Mouse (Mus musculus) lung, embryonic 16.5 days (tissue): Measurements from ENCODE around the gene Cmpk1. TPM values are rescaled to one million over a fixed set of nuclear protein-coding genes. Genes with fewer than 3 reads are reported as not detected.
A peak's percentile ranks its signal among the peaks of the same experiment; 100 is the strongest.

Source experiments
- ATAC-seq: fragments of 200-750 bp; cut with Nextera tagmentation; 2 replicates; pipeline ENCODE4 v1.8.0; 2017; ENCODE audit warnings: low read depth, mild to moderate bottlenecking, moderate library complexity
- H3K27ac ChIP-seq: fragments of 300-500 bp; sonication (generic); 2 replicates; pipeline ENCODE4 v1.5.1; 2014; ENCODE audit warnings: mild to moderate bottlenecking, control low read depth, low read length
- H3K27me3 ChIP-seq: fragments of 300-500 bp; sonication (generic); 2 replicates; pipeline ENCODE4 v1.6.1; 2014; ENCODE audit warnings: low read depth, low read length, mixed read lengths; ENCODE audit not compliant: control insufficient read depth, insufficient read depth
- H3K36me3 ChIP-seq: fragments of 300-500 bp; sonication (generic); 2 replicates; pipeline ENCODE4 v1.6.1; 2014; ENCODE audit warnings: low read length; ENCODE audit not compliant: control insufficient read depth, insufficient read depth
- H3K4me1 ChIP-seq: fragments of 300-500 bp; sonication (generic); replicated peaks from 2 replicates; pipeline ENCODE4 v1.6.1; 2014; ENCODE audit warnings: low read length, mixed read lengths; ENCODE audit not compliant: control insufficient read depth, insufficient read depth
- H3K4me2 ChIP-seq: fragments of 300-500 bp; sonication (generic); 2 replicates; pipeline ENCODE4 v1.6.1; 2014; ENCODE audit warnings: low read depth, low read length, control low read depth
- H3K4me3 ChIP-seq: fragments of 300-500 bp; sonication (generic); 2 replicates; pipeline ENCODE4 v1.5.1; 2014; ENCODE audit warnings: mild to moderate bottlenecking, low read length, control low read depth
- H3K9ac ChIP-seq: fragments of 300-500 bp; sonication (generic); 2 replicates; pipeline ENCODE4 v1.6.1; 2014; ENCODE audit warnings: low read length, control low read depth
- H3K9me3 ChIP-seq: fragments of 300-500 bp; sonication (generic); 2 replicates; pipeline ENCODE4 v1.6.1; 2016; ENCODE audit warnings: low read length; ENCODE audit not compliant: control insufficient read depth
- WGBS: fragments of 180-500 bp; shearing (Covaris S2); extraction: QIAGEN DNeasy Blood & Tissue Kit; methylation state at CpG from one replicate; pipeline ENCODE4 v1.1.7; 2014; 5-methylcytosine and 5-hydroxymethylcytosine counted together
- polyA plus RNA-seq: library from polyadenylated mRNA; unstranded; fragments of >200 nt; fragmentation: Nextera tagmentation; extraction: Ambion mirVana; gene quantifications from 2 replicates; pipeline ENCODE4 v1.2.1, GENCODE M21; 2015

Gene Cmpk1
- polyA plus RNA-seq: 67.6 and 89.2 TPM in 2 replicates

DNA sequence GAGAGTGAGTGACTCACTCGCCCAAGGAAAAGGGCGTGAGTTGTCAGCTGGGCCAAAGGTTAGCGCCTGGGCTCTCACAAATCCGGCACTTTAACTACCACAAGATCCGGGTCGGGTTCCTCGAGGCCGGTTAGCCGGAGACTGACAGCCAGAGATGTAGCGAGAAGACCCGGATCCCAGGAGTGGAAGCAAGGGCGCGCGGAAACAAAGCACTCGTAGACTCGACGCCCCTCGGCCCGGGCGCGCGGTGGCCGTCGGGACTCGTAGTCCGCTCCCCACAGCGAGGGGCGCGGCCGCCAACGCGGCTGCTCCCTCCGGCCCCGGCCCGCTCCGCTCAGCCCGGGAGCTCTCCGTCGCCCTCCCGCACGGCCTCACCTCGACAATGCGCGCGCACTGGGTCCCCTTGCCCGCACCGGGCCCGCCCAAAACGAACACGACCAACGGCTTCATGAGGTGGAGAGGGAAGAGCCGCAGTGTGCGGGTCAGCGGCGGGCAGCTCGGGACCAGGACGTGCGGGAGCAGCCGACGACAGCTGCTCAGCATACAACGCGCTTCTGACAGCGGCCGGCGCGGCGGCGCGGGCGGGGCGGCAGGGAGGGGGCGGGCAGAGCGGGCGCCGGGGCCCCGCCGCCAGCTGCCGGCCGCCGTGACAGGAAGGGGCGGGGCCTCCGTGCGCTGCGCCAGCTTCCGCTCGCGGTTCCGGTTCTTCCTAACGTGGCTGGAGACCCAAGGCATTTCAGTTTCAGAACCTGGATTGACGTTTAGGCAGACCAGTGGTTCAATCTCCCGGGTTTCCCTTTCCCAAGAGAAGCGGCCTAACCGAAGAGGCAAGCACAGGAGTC, at the start of gene Cmpk1:
TSS of gene Cmpk1 (minus strand) at position 651 of the 842 bp plus-strand sequence.
- Histone ChIP-seq H3K9me3 (no peaks in the 10 kb centered on the region), H3K9ac (peak within 1 kb of the TSS; percentile 97), H3K4me3 (peak within 1 kb of the TSS; percentile 92), H3K27ac (peak within 1 kb of the TSS; percentile 100), H3K27me3 (no peaks in the 10 kb centered on the region), H3K36me3 (no peaks in the 10 kb centered on the region), H3K4me1 (peaks cover 7% of the 10 kb centered on the region; the same call in 1 of the 2 replicates), H3K4me2 (peak within 1 kb of the TSS; percentile 75)
- ATAC-seq: peak; percentile 98
- under 1% methylated on average over 86 of the region's 93 CpGs for WGBS

DNA sequence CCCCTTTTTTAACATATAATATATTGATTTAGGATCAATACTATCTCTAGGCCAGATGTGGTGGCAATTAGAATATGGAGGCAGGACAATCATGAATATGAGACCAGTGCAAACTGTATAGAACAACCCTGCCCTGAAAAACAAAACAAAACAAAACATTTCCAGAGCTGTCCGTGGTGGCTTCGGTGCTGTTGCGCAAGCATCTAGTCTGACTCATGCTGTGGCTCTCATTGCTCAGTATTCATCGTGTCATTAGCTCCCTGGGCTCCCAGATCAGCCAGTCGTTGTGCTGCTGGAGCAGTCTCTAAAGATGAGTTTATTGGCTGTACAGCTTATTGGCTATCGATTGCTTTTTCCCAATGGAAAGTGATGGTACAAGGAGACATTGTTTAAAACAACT, 48.0 kb upstream of the Cmpk1 start:
- H3K4me2 ChIP-seq: no peak overlapping the region
- no peak overlapping the region for H3K4me3 ChIP-seq
- ATAC-seq: no peak
- H3K4me1 ChIP-seq: no peaks in the 10 kb centered on the region
- no peaks in the 10 kb centered on the region for H3K27me3 ChIP-seq
- WGBS: 69% methylated on average over 6 of the region's 6 CpGs
- no peak overlapping the region for H3K27ac ChIP-seq
- no peaks in the 10 kb centered on the region for H3K9me3 ChIP-seq
- peaks cover 12% of the 10 kb centered on the region for H3K36me3 ChIP-seq
- no peak overlapping the region for H3K9ac ChIP-seq

DNA sequence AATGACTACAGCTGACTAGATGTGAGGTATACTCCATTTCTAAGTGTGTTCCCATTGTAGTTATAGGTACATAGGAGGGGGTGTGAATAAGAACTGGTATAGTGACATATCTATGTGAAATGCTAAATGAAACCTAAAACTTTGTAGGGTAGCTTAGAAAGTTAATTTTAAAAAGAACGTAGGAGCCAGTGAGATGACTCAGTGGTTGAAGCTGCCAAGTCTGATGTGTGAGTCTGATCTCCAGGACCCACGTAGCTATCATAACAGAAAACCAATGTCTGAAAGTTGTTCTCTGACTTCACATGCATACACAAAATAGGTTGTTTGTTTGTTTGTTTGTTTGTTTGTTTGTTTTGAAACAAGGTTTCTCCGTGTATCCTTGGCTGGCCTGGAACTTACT, 33.0 kb upstream of the Cmpk1 start:
- Histone ChIP-seq H3K27me3 (no peaks in the 10 kb centered on the region), H3K9ac (no peak overlapping the region), H3K4me3 (no peak overlapping the region), H3K27ac (no peak overlapping the region), H3K4me1 (no peaks in the 10 kb centered on the region), H3K9me3 (no peaks in the 10 kb centered on the region), H3K36me3 (peaks cover 29% of the 10 kb centered on the region), H3K4me2 (no peak overlapping the region)
- WGBS: 88% methylated on average over 3 of the region's 3 CpGs
- no peak for ATAC-seq

DNA sequence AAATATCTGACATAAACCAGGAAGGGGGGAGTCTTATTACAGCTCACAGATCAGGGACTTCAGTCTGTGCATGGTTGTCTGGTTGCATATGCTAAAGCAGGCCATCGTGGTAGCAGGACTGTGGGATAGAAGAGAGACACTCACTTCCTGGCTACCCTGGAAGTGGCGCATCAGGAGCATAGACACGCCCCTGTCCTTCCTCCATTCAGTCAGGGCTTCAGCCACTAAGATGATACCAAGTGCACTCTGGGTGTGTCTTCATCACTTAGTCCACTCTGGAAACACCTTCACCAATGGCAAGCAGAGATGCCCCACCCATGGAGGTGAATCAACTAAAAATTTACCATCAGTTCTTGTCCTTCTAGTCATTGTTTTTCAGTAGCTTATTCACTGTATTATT, 27.2 kb upstream of the Cmpk1 start:
- no peaks in the 10 kb centered on the region for H3K4me1 ChIP-seq
- no peak overlapping the region for H3K27ac ChIP-seq
- H3K4me2 ChIP-seq: no peak overlapping the region
- no peak for ATAC-seq
- H3K9ac ChIP-seq: no peak overlapping the region
- no peaks in the 10 kb centered on the region for H3K9me3 ChIP-seq
- H3K4me3 ChIP-seq: no peak overlapping the region
- 92% methylated on average over 3 of the region's 3 CpGs for WGBS
- H3K27me3 ChIP-seq: no peaks in the 10 kb centered on the region
- H3K36me3 ChIP-seq: peaks cover 28% of the 10 kb centered on the region

DNA sequence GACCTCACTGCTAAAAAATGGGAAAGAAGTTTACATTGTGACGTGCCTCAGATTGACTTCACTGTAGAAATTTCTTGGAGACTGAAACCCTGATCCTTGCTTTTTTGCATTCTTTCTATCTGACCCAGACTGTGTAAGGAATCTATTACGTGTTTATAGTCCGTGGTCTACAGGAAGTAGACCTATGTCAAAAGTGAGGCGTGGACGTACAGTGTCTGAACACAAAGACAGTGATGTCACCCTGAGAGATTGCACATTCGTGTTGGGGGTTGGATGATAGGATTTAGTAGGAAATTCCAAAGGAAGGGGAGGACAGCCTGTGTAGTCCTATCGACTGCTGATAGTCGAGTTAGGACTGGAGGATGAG, 13.4 kb upstream of the Cmpk1 start:
- WGBS: under 1% methylated on average over 8 of the region's 8 CpGs
- ATAC-seq: peak; percentile 36
- H3K4me1 ChIP-seq: peaks cover 15% of the 10 kb centered on the region

DNA sequence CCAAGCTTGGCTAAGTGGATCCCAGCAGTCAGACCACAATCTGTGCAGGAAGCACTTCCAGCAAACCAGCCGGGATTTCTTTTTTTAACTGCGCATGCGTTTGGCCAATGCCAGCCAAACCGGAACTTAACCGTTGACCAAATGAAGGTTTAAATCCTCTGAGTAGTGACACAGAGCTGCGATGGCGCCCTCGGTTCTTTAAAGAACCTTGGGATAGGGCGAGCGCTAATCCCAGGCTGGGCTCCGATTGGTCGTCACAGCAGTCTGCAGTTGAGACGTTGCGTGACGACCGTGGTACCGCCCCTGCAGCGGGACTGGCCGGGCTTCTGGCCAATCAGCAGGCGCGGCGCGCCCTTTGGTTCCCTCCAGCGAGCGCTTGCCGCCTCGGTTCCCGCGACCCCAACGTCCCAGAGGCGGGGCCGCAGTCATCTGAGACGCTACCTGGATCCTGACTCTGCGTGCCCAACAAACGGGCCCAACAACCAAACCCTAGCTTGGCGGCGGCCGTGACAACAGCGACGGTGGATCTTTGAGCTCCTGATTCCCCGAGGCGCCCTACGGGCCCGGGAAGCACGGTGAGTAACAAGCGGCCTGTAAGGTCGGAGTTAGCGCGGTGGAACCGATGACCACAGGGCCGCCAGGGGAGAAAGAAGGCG, 12.9 kb upstream of the Cmpk1 start, which contains the start of gene Stil:
TSS of gene Stil (plus strand) at position 387 of the 656 bp plus-strand sequence.
- H3K4me1 ChIP-seq: peaks cover 15% of the 10 kb centered on the region
- no peaks in the 10 kb centered on the region for H3K9me3 ChIP-seq
- H3K9ac ChIP-seq: peak within 1 kb of the TSS; percentile 71
- peak; percentile 100 for ATAC-seq
- H3K27me3 ChIP-seq: no peaks in the 10 kb centered on the region
- peak within 1 kb of the TSS; percentile 75 for H3K4me2 ChIP-seq
- H3K4me3 ChIP-seq: peak within 1 kb of the TSS; percentile 62
- H3K27ac ChIP-seq: peak within 1 kb of the TSS; percentile 92
- H3K36me3 ChIP-seq: peaks cover 11% of the 10 kb centered on the region; the same call in 1 of the 2 replicates
- under 1% methylated on average over 39 of the region's 52 CpGs for WGBS

More for the DNA sequence above, 13.4 kb upstream of the Cmpk1 start:
- peak overlapping the region; percentile 75 for H3K27ac ChIP-seq
- H3K9me3 ChIP-seq: no peaks in the 10 kb centered on the region
- H3K4me2 ChIP-seq: peak overlapping the region; percentile 71
- H3K9ac ChIP-seq: peak overlapping the region; percentile 70
- H3K36me3 ChIP-seq: peaks cover 14% of the 10 kb centered on the region
- no peaks in the 10 kb centered on the region for H3K27me3 ChIP-seq
- peak overlapping the region; percentile 62 for H3K4me3 ChIP-seq

DNA sequence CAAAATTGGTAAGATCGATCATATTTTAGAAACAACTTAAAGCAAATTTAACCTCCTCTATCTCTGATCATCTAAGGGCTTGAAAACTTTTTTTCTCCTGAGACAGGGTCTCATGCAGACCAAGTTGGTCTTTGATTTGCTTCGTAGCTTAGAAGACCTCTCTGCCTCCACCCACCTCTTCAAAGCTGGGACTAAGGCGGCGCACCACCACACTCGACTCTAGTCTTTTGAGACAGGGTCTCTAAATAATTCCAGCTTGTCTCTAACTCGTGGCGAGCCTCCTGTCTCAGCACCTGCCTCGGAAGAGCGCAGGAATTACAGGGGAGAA, 12.4 kb upstream of the Cmpk1 start:
- Histone ChIP-seq H3K9me3 (no peaks in the 10 kb centered on the region), H3K27ac (peak overlapping the region; percentile 92), H3K4me2 (peak overlapping the region; percentile 75), H3K36me3 (peaks cover 9% of the 10 kb centered on the region; the same call in 1 of the 2 replicates), H3K4me1 (peaks cover 15% of the 10 kb centered on the region), H3K27me3 (no peaks in the 10 kb centered on the region), H3K4me3 (peak overlapping the region; percentile 62), H3K9ac (peak overlapping the region; percentile 71)
- ATAC-seq: peak; percentile 34
- WGBS: 7% methylated on average over 9 of the region's 9 CpGs

DNA sequence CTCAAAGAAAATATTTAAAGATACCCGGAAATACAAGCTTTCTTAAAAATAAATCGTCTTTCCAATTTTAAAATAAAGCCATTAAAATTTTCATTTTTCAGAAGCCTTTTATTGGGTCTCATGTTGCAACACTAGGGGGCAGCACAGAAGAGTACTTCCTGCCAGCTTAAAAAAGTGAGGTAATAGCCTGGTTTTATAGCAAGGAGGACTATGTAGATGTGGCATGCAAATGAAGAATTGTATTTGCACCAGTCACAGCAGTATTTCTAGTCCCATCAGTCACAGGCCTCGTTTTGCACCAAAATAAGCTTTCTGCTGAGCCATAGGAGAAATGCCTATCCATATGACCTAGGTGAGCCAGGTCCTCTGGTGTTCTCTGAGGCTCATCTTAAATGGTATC, 10.0 kb upstream of the Cmpk1 start:
- H3K27ac ChIP-seq: no peak overlapping the region
- H3K9ac ChIP-seq: no peak overlapping the region
- ATAC-seq: no peak
- H3K27me3 ChIP-seq: no peaks in the 10 kb centered on the region
- no peaks in the 10 kb centered on the region for H3K36me3 ChIP-seq
- no peak overlapping the region for H3K4me3 ChIP-seq
- 46% methylated on average over 3 of the region's 3 CpGs for WGBS
- peaks cover 13% of the 10 kb centered on the region for H3K4me1 ChIP-seq
- no peak overlapping the region for H3K4me2 ChIP-seq
- H3K9me3 ChIP-seq: no peaks in the 10 kb centered on the region

DNA sequence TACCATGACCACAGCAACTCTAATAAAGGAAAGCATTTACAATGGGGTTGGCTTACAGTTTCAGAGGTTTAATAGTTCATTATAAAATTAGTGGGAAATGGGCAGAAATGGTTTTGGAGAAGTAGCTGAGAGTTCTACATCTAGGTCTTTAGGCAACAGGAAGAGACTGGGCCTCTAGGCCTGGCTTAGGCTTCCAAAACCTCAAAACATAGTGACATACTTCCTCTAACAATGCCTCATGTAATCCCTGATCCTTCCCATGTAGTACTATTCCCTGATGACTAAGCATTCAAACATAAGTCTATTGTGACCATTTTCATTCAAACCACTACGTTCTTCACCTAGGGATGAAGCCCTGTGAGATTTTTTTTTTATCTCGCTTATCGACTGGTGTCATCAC, 7.2 kb upstream of the Cmpk1 start:
- H3K36me3 ChIP-seq: no peaks in the 10 kb centered on the region
- H3K9me3 ChIP-seq: no peaks in the 10 kb centered on the region
- no peak overlapping the region for H3K4me2 ChIP-seq
- no peak for ATAC-seq
- no peaks in the 10 kb centered on the region for H3K4me1 ChIP-seq
- no peak overlapping the region for H3K9ac ChIP-seq
- no peaks in the 10 kb centered on the region for H3K27me3 ChIP-seq
- H3K27ac ChIP-seq: no peak overlapping the region
- 86% methylated on average over 3 of the region's 3 CpGs for WGBS
- H3K4me3 ChIP-seq: no peak overlapping the region
